Mouse (Mus musculus) gastrocnemius, postnatal 25 days (tissue): ENCODE measurements around the gene Clmp. TPM values are rescaled to one million over a fixed set of nuclear protein-coding genes. Genes with fewer than 3 reads are reported as not detected.

Experiments
- DNase-seq: peaks from one replicate; pipeline ENCODE4 v3.0.0; 2022
- total RNA-seq, 2 experiments: library from RNA; stranded (reverse); gene quantifications; 1 replicate in 1 of 2; 2 replicates in 1 of 2; pipeline ENCODE4 v1.2.3; 2021

Clmp gene
- total RNA-seq, 2 experiments from 2014 or later: 5.3 to 6.6 TPM

DNA sequence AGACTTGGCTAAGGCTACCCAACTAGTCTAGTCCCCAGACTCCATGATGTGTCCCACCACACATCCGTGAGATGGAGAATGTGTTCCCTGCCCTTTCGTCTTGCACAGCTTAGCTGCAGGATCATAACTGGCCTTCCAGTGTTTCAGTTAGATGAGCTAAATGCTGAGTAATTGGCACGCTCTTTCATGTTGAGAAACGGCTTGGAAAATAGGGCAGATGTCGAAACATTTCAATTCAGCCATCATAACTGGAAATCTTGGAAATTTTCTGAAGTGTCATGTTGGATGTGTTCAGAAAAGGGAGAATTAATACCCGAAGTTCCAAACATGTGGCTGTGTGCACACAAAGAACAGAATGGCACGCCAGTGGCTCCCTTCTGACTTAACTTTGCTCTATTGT, 4.7 kb downstream of the Clmp start:
- DNase-seq: no peak

DNA sequence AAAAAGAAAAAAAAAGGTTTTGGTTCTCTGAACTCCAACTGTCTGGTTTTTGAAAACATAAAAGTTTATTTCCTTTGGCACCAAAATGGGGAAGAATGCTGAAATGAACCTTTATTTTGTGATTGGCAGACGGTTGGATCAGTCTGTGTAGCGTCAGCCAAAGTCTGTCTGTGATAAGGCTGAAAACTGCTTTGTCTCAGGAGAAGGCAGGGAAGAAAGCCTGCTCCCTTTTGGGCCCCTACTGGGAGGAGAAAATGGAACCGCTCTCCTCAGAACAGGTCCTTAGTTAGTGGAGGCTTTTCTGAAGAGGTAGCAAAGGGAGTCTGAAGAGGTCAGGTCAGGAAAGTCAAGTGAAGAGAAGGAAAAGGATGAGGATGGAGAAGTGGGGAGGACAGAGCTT, 7.3 kb downstream of the Clmp start:
- no peak for DNase-seq

DNA sequence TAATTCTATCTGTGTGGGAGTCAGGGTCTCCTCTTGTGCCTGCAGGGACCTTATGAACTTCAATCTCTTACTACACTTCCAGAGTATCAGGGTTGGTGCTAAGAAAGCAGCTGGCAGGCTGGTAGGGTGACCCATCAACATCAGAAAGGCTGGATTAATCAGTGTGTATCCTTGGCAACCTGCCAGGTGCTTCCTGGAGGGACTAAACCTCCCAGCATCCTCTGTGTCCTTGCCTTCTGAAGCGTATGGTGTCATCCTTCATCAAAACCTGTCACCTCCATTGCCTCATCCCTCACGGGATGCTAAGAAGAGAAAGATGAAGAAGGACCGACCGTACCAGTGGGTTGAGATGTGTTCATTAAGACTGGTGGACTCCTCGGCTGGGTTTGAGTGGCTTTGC, 8.0 kb downstream of the Clmp start:
- DNase-seq: no peak

DNA sequence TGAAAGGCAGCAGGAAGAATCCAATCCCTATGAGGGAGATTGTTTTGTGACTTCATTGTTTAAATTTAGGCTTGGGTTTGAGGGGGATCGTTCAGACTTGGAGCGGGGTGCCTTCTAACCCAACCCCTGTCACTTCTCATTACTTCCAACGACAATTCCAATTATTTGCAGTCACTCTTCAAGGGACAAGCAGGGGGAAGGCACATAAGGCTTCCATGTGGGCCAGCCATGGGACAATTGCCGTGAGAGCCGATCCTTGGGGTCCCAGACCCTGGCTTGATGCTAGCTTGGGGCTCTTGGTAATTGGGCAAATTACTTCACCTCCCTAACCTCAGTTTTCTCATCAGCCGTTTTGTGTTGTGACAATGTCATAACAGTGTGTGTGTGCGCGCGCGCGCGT, 8.5 kb downstream of the Clmp start:
- no peak for DNase-seq

DNA sequence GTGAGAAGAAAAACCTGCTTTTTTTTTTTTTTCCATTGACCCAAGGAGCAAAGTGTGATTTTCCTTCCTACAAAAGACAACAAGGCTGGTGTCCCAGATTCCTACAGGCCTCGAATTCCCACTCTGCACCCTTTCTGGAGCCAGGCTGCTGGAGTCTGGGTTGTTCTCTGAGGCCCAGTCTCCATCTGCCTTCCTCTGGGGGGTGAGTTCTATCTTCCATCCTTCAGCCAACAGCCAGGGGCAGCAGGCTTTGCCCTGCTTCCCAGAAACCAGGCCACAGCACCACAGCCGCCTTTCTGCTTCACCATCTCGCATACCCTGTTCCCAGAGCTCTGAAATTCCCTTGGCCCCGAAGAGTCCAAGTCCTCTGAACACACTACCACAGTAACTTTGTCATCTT, 10.3 kb downstream of the Clmp start:
- DNase-seq: no peak

DNA sequence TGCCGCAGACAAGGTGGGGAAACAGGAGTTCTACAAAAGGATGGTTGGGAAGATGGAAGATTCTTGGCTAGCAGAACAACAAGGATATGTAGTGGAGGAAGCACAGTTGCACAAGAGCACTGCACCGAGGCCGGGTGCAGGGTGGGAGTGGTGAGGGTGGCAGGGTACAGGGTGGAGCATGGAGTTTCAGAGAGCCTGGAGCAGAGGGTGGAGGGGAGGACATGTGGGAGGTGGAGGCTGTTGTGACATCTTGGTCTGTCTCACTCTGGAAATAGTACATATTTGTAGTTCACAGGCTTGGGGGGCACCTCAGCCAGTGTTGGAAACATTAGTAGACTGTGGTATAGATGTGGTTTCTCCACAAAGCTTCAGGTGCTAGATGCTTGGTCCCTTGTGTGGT, 13.4 kb downstream of the Clmp start:
- no peak for DNase-seq

DNA sequence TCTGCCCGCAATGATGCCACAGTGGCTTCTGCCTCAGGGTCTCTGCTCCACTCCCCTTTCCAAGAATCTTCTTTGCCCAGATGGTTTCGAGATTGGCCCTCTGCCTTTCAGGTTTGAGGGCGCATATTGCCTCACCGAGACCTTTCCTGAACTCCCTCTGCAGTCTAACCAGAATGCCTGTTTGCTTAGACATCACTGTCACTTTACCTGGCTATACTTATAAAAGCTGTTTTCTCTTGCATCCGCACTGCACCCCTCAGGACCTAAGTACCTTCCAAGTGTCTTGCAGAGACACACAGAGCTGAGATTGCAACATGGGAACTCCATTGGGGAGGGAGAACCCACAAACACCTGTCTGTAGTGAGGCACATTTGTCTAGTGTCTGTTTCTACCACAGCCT, 14.5 kb downstream of the Clmp start:
- DNase-seq: no peak

DNA sequence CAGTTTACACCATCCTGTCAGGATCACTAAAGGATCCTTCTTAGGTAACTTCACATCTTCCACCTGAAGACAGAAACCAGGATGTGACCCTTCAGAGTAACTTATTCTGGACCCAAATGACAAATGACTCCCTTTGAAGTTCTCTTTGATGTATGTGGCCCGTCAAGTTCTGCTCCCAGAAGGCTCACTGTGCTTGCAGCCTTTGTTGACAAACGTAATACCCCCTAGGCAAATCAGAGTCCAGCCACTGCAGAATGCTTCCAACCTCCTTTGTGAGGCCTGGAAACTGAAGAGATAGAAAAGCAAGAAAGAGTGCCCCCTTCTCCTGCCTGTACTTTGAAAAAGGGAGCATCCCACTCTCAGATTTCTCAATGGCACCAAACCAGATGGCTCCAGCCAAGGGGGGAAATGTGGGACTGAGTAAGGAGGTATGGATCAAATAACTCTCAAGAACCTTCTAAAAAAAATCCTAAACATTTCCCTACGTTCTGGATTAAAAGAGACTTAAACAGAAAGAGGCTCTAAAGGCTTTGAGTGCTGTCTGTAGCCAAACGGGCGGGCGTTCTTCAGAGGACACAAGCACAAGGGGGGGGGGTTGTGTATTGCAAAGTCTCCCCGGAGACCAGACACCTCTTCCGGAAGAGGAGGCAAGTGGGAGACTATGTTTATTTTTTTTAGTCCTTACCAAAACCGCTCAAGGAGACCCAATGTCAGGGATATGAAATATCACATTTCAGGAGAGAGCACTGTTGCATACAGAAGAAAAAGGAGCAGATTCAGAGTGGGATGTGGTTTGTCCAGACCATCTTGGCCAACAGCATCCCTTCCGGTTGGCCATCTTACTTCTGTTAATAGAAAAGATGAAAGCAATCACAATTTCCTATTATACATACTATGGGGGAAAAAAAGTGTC, 18.9 kb downstream of the Clmp start:
- no peak for DNase-seq

DNA sequence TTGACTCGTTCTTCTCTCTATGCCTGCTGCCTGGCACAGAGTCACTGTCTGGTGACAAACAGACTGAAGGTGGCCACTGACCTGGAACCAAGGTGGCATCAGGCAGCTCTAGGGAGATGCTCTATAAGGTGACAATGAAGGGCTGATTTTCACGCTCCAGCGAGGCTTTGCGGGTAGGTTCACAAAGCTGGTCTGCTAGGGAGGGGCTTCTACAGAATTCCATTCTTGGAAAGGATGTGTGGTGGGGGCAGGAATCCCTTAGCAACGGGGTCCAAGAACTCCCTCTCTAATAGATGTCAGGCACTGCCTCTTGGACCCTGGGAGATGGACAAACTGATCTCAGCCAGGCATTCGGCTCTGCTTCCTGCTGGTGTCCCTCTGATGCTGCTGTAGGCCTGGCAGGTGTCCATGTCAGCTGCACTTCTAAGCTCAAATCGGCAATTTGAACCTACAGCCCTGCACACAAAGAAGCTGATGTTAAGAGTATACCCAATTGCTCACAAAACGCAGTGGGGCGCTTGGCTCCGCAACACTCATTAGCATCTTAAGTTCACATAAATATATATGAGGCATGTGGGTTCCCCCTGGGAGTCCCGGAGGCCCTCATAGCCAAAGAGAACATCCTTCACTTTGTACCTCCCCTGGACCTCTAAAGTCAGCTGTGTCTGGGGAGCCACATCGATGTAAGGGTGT, 22.8 kb downstream of the Clmp start:
- no peak for DNase-seq

DNA sequence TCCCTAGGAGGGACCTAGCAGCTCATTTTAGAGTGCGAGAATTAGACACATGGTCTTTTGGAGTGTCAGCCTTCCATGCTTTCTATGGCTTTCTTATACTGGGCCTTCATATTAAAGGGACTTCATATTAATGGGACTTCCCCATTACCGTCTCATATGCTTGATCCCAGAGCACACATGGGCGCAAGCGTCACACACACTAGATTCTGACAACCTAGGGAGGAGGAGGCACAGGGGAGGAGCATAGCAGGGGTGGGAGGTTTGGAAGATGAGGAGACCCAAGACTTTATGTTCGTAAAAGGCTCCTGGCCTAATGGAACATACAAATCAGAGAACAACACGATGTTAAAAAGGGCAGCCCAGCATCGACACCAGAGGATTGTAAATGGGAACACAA, 23.4 kb downstream of the Clmp start:
- no peak for DNase-seq

DNA sequence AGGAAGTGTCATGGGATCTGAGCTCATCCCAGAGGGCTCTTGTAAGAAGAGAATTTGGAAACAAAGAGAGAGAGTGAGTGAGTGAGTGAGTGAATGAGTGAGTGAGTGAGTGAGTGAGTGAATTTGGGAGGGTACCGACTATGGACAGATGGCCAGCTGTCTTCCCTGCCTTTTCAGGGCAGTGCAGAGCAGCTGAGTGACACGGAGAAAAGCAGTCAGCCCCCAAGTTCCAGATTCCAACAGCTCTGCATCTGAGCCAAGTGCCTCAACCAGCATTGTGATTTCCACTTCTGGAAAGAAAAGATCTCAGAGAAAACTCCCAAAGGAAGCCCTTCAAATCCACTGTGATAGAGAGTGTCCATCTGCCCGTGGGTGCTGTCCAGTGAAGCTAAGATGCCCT, 23.8 kb downstream of the Clmp start:
- DNase-seq: no peak

DNA sequence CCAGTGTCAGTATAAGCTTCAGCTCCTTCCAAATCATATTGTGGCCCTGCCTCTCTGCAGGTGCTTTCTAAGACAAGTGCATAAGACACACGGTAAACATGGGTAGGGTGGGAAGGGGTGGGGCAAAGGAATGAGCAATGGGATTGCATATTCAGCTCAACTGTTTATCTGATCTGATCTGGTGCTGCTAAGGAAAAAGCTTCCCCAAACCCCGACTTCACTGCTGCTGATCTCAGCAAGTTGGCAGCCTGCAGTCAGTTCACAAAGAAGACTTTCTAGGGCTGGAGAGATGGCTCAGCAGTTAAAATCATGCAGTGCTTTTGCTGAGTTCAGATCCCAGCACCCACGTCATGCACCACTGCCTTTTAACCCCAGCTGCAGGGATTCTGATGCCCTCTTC, 24.2 kb downstream of the Clmp start:
- DNase-seq: no peak

DNA sequence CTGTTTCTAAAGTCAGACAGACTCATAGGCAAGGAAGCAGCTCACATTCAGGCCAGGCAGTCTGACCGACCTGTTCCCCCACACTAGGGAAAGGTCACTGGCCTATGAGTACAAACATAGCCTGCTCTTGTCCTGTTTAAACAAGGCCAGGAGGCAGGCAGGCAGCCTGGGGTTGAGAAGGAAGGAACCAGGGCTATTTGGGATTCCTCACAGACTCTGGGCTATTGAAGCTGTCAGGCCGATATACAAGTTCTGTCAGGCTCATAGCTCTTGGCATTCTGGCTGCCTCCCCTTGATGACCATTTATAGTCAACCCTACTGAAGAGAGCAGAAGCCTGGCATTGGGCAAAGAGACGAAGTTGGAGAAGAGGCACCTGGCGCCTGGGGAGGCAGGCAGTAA, 25.9 kb downstream of the Clmp start:
- DNase-seq: no peak

DNA sequence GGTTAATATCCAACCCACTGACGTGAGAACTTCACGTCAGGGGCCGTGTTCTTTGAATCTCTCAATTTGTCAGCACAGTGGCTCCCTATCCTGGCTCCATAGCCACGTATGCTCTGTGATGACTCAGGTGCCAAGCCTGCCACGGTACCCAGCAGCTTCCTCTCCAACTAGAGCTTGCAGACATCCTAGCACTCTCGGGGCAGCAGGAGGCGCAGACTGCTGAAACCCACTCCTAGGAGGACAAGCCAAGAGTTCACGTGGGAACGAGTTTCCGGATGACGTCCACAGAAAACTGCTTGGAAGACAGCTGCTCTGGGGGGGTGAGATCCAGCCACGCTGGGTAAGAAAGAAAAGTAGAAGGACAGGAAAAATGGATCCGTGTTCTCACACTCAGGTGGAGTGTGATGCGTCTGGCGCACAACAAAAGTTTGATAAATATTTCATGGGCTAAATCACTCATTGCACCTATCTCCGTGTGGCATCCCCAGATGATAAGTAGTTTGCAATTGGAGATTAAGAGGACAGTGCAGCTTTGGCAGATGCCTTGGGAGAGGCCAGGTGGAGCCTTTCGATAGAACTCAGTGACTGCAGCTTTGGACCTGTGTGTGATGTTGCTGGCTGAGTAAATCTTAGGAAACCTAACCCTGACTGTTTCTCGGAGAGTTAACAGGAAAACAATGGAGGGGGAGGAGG, 31.6 kb downstream of the Clmp start:
- peak; percentile 29 for DNase-seq

DNA sequence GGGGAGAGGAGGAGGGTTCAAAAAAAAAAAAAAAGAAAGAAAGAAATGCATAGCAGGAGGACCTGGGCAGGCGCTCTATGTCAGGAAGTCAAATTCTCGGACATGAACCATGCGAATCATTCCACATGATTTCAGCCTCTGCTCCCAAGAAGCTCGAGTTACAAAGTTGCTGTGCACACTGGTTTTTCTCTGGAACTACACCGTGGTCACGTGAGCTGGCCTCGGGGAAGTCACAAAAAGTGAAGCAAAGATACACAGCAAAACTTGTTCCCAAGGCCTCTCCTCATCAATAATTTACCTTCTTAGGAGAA, 32.1 kb downstream of the Clmp start:
- no peak for DNase-seq

DNA sequence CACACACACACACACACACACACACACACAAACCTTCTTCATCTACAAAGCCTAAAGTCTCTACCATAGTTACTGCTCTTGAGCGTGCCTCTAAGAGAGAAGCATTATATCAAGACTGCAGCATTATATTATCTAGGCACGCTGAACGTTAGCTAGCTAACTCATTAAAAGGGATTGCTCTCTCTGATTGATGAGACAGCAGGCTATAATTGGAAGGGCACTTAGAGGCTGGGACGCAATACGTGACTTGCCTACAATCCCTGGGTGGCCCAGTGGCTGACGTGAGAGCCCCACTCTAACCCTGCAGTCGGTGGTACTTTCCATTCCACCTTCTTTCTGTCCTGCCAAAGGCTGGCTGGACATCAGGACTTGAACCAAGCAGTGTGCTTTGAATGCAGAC, 35.1 kb downstream of the Clmp start:
- DNase-seq: no peak

DNA sequence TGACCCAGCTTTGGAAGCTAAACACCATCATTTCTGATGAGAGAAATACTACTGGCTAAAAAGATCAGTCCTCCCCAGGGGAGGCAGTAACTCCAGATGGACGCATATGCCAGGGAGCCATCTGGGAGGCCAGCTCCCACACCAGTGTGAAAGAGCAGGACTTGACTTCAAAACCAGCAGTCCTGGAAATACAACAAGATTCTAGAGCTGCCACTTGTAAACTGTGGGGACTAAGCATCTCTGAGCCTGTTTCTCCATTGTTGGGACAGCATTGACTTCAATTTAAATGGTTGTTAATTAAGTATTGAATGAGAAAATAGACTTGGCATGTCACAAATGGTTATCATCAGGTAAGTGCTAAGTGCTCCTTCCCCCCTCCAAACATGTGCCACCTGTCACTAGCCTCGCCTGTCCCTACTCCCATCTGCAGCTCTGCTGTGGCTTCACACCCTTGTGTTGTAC, 37.6 kb downstream of the Clmp start:
- DNase-seq: no peak

DNA sequence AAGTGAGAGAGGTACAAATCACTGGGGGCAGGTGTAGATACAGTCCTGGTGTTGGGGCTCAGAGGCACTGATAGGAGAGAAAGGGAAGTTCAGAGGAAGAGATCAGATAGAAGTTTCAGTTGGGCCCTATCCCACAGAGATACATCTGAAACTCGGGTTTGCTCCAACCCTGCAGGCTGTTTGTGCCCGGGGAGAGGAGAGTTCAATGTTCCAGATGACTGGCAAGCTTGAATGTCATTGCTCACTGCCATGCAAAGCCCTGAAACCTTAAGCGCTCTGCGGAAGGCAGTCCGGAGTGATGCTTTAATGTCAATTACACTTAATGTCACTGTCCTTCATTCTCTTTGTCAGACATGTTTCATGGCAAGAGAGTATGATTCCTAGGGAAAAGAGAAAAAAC, 39.2 kb downstream of the Clmp start:
- DNase-seq: no peak

DNA sequence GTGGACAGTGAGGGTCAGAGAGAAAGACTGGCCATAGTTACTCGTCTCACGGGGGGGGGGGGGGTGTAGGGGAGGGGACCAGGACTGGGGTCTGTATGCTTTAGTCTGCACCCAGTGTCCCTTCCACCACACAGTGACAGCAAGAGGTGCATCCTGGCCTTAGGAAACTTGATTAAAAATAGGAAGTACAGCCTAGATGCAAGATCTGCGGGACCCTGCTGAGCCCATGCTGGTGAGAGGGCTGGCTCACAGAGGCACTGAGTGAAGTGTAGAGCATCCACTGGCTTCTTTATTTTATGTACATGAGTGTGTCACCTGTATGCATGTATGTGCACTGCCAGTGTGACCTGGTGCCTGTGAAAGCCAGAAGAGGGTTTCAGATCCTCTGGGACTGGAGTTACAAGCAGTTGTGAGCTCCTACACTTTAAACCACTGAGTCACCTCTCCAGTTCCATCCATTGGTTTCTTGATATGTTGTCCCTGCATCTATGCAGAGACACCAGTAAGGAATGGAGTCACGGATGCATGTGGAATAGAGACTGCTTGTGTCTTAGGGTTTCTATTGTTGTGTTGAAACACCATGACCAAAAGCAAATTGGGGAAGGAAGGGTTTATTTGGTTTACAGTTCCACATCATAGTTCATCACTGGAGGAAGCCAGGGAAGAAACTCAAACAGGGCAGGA, 41.5 kb downstream of the Clmp start:
- DNase-seq: no peak

DNA sequence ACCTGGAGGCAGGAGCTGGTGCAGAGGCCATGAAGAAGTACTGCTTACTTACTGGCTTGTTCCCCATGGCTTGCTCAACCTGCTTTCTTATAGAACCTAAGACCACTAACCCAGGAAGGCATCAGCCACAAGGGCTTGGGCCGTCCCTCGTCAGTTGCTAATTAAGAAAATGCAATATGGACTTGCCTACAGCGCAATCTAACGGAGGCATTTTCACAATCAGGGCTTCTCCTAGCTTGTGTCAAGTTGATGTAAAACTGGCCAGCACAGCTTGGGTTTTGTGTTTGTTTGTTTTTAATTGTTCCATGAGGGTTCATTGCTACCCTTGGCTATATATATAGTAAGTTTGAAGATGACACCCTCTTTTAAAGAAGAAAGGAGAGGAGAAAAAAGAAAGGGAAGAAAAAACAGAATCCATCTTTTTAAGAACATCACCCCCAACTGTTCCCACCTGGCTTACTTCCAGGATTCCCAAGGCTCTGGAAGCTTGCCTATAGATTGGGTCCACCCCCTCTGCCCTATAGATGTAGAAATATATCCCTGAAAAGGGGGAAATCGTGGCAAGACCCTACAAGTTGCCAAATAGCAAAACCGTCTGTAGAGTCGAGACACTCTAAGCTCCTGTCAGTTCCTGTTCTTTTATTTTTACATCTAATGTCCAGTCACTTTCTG, 42.2 kb downstream of the Clmp start:
- no peak for DNase-seq

DNA sequence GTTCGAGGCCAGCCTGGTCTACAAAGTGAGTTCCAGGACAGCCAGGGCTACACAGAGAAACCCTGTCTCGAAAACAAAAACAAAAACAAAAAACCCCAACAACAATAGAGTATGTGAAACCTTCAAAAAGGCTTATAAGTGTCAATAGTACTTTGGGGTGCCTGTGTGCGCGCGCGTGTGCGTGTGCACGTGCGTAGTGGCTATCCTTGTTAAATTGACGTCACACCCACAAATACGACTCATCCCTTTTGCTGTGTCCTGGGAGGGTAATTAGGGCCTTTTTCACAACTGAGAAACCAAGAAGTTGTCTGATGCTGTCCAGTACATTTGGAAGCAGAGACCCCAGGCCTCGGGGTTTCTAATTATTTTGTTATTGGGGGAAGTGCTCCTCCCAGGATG, 44.5 kb downstream of the Clmp start:
- DNase-seq: no peak
